Mouse (Mus musculus): ENCODE data around the gene Syne1.

DNA sequence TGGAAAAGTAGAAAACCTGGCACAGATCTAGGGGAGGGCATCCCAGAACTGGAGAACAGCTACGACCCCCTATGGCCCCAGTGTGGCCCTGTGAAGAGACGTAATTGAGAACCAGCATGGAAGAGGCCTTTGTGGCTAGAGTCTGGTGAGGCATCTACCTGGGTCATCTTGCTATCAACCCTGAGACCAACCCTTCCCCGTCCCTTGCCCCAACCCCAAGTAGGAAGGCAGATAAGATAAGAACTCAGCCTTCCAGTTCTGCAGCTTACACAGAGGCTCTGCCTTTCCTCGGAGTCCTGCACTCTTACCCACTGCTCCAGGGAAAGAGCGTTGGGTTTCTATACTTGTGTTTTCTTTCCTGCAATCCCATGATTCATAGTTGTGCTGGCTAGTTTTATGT lies 385.8 kb downstream of the Syne1 start:
- no peak for TF ChIP-seq HCFC1 (IDR thresholded peaks at IDR 0.05; ENCODE audit: borderline replicate concordance, insufficient read depth, low read length)
- no peak for TF ChIP-seq ZC3H11A (IDR thresholded peaks at IDR 0.05; ENCODE audit: borderline replicate concordance, low read depth, low read length)
- no peak for TF ChIP-seq ZNF384 (IDR thresholded peaks at IDR 0.05; ENCODE audit: low read depth, low read length)
- no peak for TF ChIP-seq CHD2 (IDR thresholded peaks at IDR 0.05; ENCODE audit: low read depth, low read length)
